Mouse (Mus musculus) heart, adult 18-20 months (tissue): Measurements from ENCODE around the gene Phgr1. TPM values are rescaled to one million over a fixed set of nuclear protein-coding genes. Genes with fewer than 3 reads are reported as not detected.
A peak's percentile ranks its signal among the peaks of the same experiment; 100 is the strongest.

Source experiments
- DNase-seq, 2 experiments: peaks; one replicate each; pipeline ENCODE4 v3.0.0; 2021 to 2022; ENCODE audit warnings: mixed read lengths in 1 of 2
- long read RNA-seq, 2 experiments: library from polyadenylated mRNA; stranded (forward); transcript quantifications; one replicate each; pipeline ENCODE4 v2.0.0; 2021
- total RNA-seq, 2 experiments: library from RNA; stranded (reverse); gene quantifications; 2 replicates each; pipeline ENCODE4 v1.2.3; 2021

Gene Phgr1
- not detected for total RNA-seq
- long read RNA-seq, experiment 1, result 0 reads
- long read RNA-seq, experiment 2, result 0 reads

- no peak for DNase-seq
Observed at GRCm38 (mm10) chr2:118772158-118772874, at the start of gene Phgr1. Gene Phgr1 (plus strand): TSS chr2:118772769.

- no peak for DNase-seq
Observed at GRCm38 (mm10) chr2:118723693-118724486, 48.7 kb upstream of the Phgr1 start.

GRCm38 (mm10) chr2:118725511-118725910 lies 47.1 kb upstream of the Phgr1 start:
- DNase-seq, result no peak

GRCm38 (mm10) chr2:118726873-118727272 lies 45.7 kb upstream of the Phgr1 start:
- DNase-seq, result no peak

GRCm38 (mm10) chr2:118727911-118728310 lies 44.7 kb upstream of the Phgr1 start:
- DNase-seq, result no peak

GRCm38 (mm10) chr2:118728337-118728736 lies 44.2 kb upstream of the Phgr1 start, which contains the start of gene Plcb2:
Gene Plcb2 (minus strand): TSS chr2:118728438.
- DNase-seq, result no peak

GRCm38 (mm10) chr2:118729194-118729593 lies 43.4 kb upstream of the Phgr1 start:
- no peak for DNase-seq

- DNase-seq, result no peak
Observed at GRCm38 (mm10) chr2:118729816-118730621, 42.5 kb upstream of the Phgr1 start.

- DNase-seq, result peak; percentile 66 to 82
Observed at GRCm38 (mm10) chr2:118730622-118730915, 42.0 kb upstream of the Phgr1 start.

- DNase-seq, result no peak
Observed at GRCm38 (mm10) chr2:118731981-118732380, 40.6 kb upstream of the Phgr1 start.

- no peak for DNase-seq
Observed at GRCm38 (mm10) chr2:118733341-118733740, 39.2 kb upstream of the Phgr1 start.

GRCm38 (mm10) chr2:118740341-118740740 lies 32.2 kb upstream of the Phgr1 start:
- peak in 1 of 2 experiments; percentile 22 for DNase-seq

GRCm38 (mm10) chr2:118741183-118741582 lies 31.4 kb upstream of the Phgr1 start:
- no peak for DNase-seq

- DNase-seq, result peak; percentile 67 to 69
Observed at GRCm38 (mm10) chr2:118743261-118743943, 29.2 kb upstream of the Phgr1 start.

GRCm38 (mm10) chr2:118744621-118745020 lies 27.9 kb upstream of the Phgr1 start:
- no peak for DNase-seq

- peak; percentile 92 to 97 for DNase-seq
Observed at GRCm38 (mm10) chr2:118745232-118745884, 27.2 kb upstream of the Phgr1 start, which contains the start of gene Inafm2. Gene Inafm2 (plus strand): TSS chr2:118745758.

- DNase-seq, result peak; percentile 35 to 62
Observed at GRCm38 (mm10) chr2:118745915-118746901, 26.4 kb upstream of the Phgr1 start.

GRCm38 (mm10) chr2:118747301-118747960 lies 25.1 kb upstream of the Phgr1 start:
- peak; percentile 55 to 71 for DNase-seq

- DNase-seq, result peak; percentile 58 to 82
Observed at GRCm38 (mm10) chr2:118749341-118749884, 23.2 kb upstream of the Phgr1 start.
